Mouse (Mus musculus): ENCODE measurements at regions not wholly inside any gene's neighbourhood (a gene's known extent, or its start where the extent isn't known, plus 50 kb on each side); places are given as distances from the start of the nearest gene placed in this dataset.

DNA sequence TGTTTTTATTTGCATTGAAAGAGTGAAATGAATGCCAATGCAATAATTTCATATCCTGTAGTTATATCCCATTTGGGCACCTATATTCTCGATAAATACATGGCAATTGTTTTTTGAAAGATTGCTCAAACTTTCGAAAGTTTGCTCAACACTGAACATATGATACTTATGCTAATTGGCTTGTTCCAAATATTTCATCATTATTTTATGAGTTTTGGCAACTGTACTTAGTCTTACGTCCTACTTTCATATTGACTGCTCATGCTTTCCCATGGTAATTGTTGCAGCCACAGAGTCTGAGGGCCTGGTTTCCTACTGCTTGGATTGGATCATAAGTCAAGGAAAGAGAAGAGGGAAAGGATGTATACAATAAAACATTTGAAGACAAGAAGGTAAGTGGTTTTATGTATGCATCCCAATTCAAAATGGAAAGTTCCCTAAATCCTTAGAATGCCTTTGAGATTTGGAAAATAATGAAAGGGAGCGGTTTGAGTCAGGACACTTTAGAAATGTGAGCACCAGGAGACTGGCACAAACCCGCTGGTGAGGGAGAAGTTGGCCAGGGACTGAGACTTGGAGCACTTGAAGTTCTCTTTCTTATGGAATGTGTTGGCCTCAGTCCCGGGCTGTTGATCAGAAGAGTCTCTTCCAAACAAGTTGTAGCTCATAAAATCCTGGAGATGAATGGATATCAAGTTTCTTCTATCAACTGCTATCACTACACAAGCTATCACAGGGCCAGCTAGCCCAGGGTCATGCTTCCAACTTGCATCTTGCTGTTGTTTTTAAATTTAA lies 63.8 kb upstream of the Cblb start:
- H3K27me3 ChIP-seq, result no peaks in the 10 kb centered on the region
- H3K27ac ChIP-seq (replicated peaks), result no peak overlapping the region
- no peak for ATAC-seq (ENCODE audit: low read depth)
- 92% methylated on average over 6 of the region's 6 CpGs for WGBS
- no peaks in the 10 kb centered on the region for H3K36me3 ChIP-seq
- H3K9me3 ChIP-seq, result no peaks in the 10 kb centered on the region
- H3K4me3 ChIP-seq, result no peak overlapping the region
- no peaks in the 10 kb centered on the region for H3K4me1 ChIP-seq (replicated peaks)
- no peak overlapping the region for H3K4me2 ChIP-seq
- no peak overlapping the region for H3K9ac ChIP-seq
